8 mouse cellular contexts compared by ENCODE assay signal in genomic region chr4:53624816-53625215, GRCm38 (mm10). TPM values are rescaled to one million over a fixed set of nuclear protein-coding genes. Genes with fewer than 3 reads are reported as not detected.
A peak's percentile ranks its signal among the peaks of the same experiment; 100 is the strongest.
DNase-seq lines count a peak whose midpoint lies in the region; ATAC-seq and TF ChIP-seq lines count a peak whose summit lies in the region.

No protein-coding gene starts in this region.

- H3K9ac ChIP-seq in kidney, postnatal 0 days (ENCODE audit: low read depth, low read length): no peak overlapping the region
- H3K9ac ChIP-seq in neural tube, embryonic 13.5 days: no peak overlapping the region

- intact Hi-C loops in gastrocnemius, postnatal 14 days (cut with DNase I; ENCODE audit: low total_unique reads): no loop called here
- intact Hi-C loops in left cerebral cortex, postnatal 25 days (cut with DNase I): no loop called here

- H3K36me3 ChIP-seq in kidney, postnatal 0 days (ENCODE audit: insufficient read depth, low read length): no peaks in the 10 kb centered on the region
- no peaks in the 10 kb centered on the region for H3K36me3 ChIP-seq in neural tube, embryonic 13.5 days

- H3K27me3 ChIP-seq in kidney, postnatal 0 days (ENCODE audit: insufficient read depth, low read length): no peaks in the 10 kb centered on the region
- H3K27me3 ChIP-seq in neural tube, embryonic 13.5 days: peaks cover 20% of the 10 kb centered on the region

- no peak overlapping the region for H3K27ac ChIP-seq in kidney, postnatal 0 days
- H3K27ac ChIP-seq in neural tube, embryonic 13.5 days (replicated peaks): no peak overlapping the region; the same call in 1 of the 2 replicates

- H3K4me1 ChIP-seq in kidney, postnatal 0 days (replicated peaks; ENCODE audit: insufficient read depth, low read length): 0 out of 2 replicates have a peak, but pooled peaks cover 5% of the 10 kb centered on the region
- peaks cover 14% of the 10 kb centered on the region for H3K4me1 ChIP-seq in neural tube, embryonic 13.5 days (replicated peaks)

- no peak overlapping the region for H3K4me3 ChIP-seq in kidney, postnatal 0 days (replicated peaks; ENCODE audit: low read depth, low read length)
- no peak overlapping the region for H3K4me3 ChIP-seq in neural tube, embryonic 13.5 days

- TF ChIP-seq CTCF in kidney, postnatal 0 days (IDR thresholded peaks at IDR 0.05; ENCODE audit: low read depth): no peak

- peak; percentile 39 for DNase-seq in gastrocnemius, postnatal 14 days
- no peak for DNase-seq in gastrocnemius, adult 8-10 months (ENCODE audit: low spot score in 2 of 2)
- peak; percentile 63 for DNase-seq in retina, postnatal 1 day
- no peak for DNase-seq in retina, embryonic 14.5 days (ENCODE audit: low spot score)
- DNase-seq in kidney, postnatal 0 days (ENCODE audit: low spot score): peak; percentile 30
- DNase-seq in urinary bladder, postnatal 36 days (ENCODE audit: low spot score in 2 of 2): no peak
- no peak for DNase-seq in left cerebral cortex, postnatal 25 days (ENCODE audit: low spot score in 2 of 2)

- no peak for ATAC-seq in kidney, postnatal 0 days (replicated peaks; ENCODE audit: low FRiP score, low read depth)
- peak; percentile 74 for ATAC-seq in neural tube, embryonic 13.5 days (ENCODE audit: low read depth)

- no peaks in the 10 kb centered on the region for H3K9me3 ChIP-seq in kidney, postnatal 0 days (replicated peaks; ENCODE audit: low read length)
- H3K9me3 ChIP-seq in neural tube, embryonic 13.5 days: no peaks in the 10 kb centered on the region

- WGBS in kidney, postnatal 0 days: 50% methylated on average over 4 of the region's 4 CpGs
- 12% methylated on average over 4 of the region's 4 CpGs for WGBS in neural tube, embryonic 13.5 days

- no peak overlapping the region for H3K4me2 ChIP-seq in kidney, postnatal 0 days (ENCODE audit: low read length)
- no peak overlapping the region for H3K4me2 ChIP-seq in neural tube, embryonic 13.5 days

RNA-seq across cellular contexts. Expression of gene Fsd1l, which starts 6.5 kb away (rescaled TPM):
- total RNA-seq in gastrocnemius, postnatal 14 days (2021): 10 to 100 TPM; 24.5 to 29.8 TPM
- total RNA-seq in gastrocnemius, adult 8-10 months (2022): 10 to 100 TPM in 2 of 4 experiments, 1 to 10 TPM in 2; 8.4 to 10.9 (median 9.8) TPM
- 5.0 and 6.2 TPM in 2 replicates for polyA plus RNA-seq in kidney, postnatal 0 days (2015; fragmentation: Nextera tagmentation; extraction: Ambion mirVana)
- polyA plus RNA-seq in neural tube, embryonic 13.5 days (2015; fragmentation: Nextera tagmentation; extraction: Ambion mirVana): 30.4 and 33.8 TPM in 2 replicates
- total RNA-seq in left cerebral cortex, postnatal 25 days (2021): 10 to 100 TPM; 33.7 to 36.1 TPM

Comparison
In these comparisons a context has a peak if more than half of its experiments do, and no peak if none do; other contexts are left out.
1. DNase-seq: peak in gastrocnemius, postnatal 14 days (single experiment), retina, postnatal 1 day (single experiment) and kidney, postnatal 0 days (single experiment); none in gastrocnemius, adult 8-10 months (0 of 2), retina, embryonic 14.5 days (single experiment), urinary bladder, postnatal 36 days (0 of 2) and left cerebral cortex, postnatal 25 days (0 of 2).